Mouse (Mus musculus) MEL-GATA-1-ER (cell line): ENCODE measurements around the gene Ppp1ca.
A peak's percentile ranks its signal among the peaks of the same experiment; 100 is the strongest.

Experiments used
- DNase-seq: peaks from one replicate; pipeline ENCODE4 v3.0.0-alpha.2; 2012; ENCODE audit warnings: low read depth; ENCODE audit errors: extremely low read depth

Gene Ppp1ca

DNA sequence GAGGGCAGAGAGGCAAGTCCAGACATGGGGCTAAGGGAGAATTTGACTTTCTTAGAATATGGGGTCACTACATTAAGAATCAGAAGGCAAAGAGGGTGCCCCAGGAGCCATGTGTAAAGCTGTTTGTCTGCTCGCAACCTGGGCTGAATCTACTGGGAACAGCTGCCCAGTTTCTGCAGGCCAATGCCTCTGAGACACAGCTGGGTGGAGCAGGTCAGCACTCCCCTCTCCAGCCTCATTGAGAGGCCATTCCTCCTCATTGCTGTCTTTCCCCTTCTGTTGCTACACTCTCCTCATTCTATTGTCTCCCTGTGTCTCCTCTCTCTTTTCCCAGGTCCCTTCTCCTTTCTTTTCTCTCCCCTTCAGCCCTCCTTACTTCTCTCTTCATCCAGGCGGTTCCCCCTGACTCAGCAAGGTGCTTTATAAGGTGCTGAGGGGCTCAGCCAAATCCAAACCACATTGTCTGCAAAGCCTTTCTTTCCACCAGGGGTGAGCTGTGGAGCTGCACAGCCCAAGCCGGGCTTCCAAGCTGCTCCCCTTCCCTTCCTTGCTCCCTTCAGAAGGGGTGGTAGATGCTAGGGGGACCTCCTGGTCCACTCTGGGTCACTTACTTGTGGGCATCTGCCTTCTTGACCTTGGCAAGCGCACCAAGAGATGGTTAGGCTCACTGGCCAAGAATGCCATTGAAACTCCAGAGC, 20.2 kb downstream of the Ppp1ca start:
- no peak for DNase-seq

DNA sequence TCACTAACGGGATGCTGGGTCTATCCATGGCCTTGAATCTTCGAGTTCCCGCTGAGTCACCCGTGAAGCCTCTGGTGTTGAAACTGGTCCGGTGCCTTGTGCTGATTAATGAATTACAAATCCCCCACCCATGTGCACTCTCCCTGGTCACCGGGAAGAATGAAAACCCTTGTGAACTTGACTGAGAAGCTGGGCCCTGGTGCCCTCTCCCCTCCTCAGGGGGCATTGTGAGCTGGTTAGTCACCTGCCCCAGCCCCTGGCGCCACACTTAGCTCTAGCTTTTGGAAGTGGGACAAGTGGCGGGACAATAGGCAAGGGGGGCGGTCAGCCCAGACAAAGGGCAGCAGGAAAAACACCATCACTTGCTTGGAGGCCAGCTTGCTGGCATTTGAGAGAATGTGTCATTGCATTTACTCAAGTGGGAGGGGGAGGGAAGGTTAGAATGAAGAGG, 21.7 kb downstream of the Ppp1ca start:
- no peak for DNase-seq

DNA sequence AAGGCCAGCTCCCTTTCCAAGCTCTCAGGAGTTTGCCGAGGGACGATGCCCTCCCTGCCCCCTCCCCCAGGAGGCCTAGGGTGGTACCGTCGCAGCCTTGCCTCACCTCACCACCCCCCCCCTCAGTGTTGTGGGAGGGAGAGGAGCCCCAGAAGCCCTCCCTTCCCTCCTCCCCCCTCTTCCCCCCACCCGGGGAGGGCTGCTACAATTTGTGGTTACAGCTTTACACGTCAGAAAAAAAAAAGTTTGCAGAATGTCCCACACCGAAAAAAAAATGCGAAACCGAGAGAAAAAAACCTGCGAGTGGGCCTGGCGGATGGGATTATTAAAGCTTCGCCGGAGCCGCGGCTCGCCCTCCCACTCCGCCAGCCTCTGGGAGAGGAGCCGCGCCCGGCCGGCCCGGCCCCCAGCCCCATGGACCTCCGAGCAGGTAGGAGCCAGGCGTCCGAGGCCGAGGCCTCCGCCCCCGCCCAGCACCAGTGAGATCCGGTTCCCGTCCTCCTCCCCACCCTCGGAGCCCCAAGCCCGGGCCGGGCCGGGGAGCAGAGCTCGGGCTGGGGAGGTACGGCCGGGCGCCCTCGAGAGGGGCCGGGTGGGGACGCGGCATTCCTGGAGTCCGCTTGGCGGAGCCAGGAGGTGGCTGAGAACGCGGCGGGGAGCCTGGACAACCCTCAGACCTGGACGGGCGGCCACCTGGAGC, 22.4 kb downstream of the Ppp1ca start, which contains the start of the genes Clcf1 and AC109138.7:
Gene Clcf1, plus strand, starts transcription at position 168 of the 700 bp plus-strand sequence.
Gene AC109138.7, plus strand, starts transcription at position 287 of the 700 bp plus-strand sequence.
- DNase-seq, result no peak

DNA sequence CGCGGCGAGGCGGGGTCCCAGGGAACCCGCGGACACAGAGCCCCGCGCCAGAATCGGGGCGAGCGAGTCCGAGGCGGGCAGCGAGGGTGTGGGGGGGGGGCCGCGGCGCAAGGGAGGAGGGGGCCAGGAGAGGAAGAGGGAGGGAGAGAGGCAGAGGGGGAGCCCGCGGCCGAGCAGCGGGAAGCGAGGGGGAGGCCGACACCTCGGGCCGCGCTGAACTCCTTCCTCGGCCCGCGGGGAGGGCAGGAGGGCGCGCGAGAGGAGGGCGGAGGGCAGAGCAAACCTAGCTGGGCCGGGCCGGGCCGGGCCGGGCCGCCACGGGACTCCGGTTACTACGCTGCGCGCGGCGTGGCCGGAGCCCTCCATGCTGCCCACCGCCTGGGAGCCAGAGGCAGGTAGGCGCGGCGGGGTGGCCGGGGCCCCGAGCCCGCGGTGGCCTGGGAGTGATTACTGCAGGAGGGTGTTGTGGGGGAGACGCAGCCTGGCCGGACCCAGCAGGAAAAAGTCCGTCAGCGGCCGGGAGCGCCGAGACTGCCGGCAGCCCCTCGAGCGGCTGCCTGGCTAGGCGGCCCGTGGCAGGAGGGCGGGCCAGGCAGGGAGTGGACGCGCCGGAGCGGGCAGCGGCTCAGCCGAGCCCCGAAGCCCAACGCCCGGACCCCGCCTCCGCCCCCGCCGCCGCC, 23.0 kb downstream of the Ppp1ca start:
- DNase-seq, result no peak

DNA sequence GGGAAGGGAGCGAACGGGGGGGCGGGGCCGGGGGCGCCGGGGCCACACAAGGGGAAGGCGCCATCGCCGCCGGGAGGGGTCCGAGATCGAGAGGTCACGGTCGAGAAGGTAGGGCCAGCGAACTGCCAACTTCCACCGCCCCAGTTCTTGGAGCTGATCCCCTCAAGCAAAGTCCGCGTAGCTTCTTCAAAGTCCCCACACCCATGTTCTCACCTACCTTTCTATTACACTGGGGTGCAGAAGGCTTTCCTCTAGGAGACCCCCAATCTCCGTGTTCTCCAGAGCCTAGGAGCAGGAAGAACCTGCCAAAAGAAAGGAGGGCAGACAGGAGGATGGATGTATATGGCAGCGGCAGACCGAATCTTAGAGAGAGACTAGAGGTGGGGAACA, 23.6 kb downstream of the Ppp1ca start:
- no peak for DNase-seq

DNA sequence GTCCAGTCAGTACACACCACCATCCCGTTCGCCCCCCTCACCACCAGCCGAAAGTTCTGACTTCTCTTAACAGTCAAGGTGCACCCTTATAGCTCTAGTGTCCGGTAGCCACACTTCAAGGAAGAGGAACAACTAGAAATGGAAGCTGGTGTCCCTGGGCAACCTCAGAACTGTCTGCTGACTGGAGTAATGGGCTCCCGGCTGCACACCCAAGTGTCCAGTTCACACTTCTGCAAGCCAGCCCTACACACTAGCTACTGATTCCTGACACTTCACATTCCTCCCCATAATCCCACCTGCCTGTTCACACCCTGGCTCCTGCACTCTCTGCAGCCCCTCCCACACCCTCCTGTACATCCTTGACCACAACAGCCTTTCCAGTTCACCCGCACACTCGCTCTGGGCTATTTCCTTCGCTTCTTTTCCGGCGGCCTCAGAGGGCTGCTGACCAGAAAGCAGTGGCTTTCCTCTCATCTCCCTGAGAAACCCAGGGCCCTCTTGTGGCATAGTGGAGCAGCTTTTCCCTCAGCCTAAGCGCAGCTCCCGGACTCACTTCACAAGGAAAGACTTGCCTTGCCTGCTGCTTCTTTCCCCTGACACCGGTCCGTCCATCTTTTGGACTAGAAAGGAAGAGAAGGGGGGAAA, 24.3 kb downstream of the Ppp1ca start:
- DNase-seq, result no peak

DNA sequence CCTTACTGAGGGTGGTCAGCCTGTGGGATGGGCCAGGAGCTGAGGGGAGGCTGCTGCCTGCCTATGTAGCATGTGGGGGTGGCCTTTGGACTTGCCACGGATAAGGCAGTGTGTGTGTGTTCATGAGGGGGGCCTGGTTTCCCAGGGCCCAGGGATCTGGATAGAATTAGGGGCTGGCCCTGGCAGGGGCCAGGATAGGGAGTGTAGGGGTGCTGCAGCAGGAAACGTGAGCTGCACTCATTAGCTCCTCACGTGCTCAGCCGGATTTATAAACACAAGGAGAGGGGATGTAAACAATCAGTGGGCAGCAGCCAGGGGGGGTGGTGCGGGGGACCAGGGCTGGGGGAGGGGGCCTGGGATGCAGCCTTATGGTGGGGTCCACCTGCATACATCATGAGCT, 25.3 kb downstream of the Ppp1ca start:
- DNase-seq, result no peak

DNA sequence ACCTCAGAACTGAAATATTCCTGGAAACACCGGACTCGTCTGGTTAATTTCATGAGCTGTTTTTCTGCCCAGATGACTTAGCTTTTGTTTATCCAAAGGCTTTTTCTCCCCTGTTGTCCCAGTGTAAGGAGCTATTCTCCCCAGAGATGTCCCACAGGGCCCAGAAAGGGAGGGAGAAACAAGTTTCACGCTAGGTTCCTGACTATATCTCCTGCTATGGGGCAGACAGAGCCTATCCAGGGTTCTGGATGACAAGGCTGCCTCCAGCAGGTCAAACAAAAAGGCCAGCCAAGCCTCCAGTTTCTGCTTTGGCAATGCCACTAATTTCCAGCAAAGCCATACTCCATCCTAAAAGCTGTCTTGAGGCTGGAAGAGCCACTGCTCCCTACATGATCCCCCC, 26.0 kb downstream of the Ppp1ca start:
- no peak for DNase-seq

DNA sequence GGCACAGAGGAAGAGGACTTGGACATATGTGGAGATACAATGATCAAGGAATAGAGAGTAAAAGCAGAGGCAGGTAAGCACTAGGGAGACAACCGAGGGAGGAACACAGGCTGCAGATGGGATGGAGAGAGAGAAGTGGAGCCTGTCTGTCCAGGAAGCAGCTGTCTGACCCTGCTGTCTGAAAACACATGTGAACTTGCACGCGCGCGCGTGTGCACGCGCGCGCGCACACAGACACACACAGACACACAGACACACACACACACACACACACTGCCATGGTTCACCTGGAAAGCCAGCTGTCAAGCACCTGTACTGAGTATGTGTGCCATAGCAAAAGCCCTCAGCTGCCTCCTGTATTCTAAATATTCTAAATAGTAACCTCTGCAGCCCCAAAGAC, 26.4 kb downstream of the Ppp1ca start:
- no peak for DNase-seq

DNA sequence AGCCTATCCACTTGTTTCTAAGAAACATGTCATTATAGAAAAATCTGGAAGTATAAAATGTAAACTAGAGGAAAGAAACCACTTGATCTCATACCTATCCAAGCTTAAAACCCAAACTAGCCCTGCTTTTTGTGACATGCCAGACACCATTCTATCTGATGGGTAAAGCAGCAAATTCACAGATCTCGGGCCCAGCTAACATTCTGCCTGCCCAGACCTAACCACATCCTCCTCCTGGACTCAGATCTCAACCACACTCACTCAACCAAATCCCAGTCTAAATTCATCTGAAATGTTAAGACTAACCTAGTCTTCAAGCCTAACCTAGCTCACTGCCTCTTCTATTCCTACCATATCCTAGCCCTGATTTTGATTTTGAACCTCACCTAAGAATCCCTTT, 26.9 kb downstream of the Ppp1ca start:
- no peak for DNase-seq

DNA sequence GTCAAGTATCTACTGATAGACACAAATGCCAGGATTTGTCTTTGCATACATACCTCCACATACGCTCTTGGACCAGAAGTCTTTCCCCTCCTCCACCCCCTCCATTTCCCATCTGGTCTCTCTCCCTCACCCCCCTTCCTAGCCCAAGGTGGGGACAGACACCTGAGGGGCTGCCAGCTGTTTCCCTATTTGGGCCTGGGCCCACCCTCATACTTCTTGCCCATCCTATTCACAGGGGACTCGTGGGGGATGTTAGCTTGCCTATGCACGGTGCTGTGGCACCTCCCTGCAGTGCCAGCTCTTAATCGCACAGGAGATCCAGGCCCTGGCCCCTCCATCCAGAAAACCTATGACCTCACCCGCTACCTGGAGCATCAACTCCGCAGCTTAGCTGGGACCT, 28.1 kb downstream of the Ppp1ca start:
- no peak for DNase-seq

DNA sequence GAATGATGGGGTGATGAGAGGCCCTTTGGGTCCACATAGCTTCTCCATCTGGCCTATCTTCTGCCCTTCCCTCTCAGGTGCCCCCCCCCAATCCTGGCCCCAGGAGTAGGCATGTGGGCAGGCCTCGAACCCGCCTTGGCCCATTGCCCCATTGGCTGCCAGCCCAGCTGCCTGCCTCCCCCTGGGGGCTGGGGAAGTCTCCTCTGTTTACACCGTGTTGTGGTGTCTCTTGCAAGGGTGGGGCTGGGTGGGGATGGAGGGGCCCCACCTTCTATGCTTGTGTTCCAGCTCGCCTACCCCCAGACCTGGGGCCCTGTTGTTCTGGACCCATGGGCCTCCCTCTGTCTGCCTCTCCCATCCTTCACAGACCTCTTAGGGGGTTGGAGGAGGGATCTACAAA, 28.6 kb downstream of the Ppp1ca start:
- no peak for DNase-seq

DNA sequence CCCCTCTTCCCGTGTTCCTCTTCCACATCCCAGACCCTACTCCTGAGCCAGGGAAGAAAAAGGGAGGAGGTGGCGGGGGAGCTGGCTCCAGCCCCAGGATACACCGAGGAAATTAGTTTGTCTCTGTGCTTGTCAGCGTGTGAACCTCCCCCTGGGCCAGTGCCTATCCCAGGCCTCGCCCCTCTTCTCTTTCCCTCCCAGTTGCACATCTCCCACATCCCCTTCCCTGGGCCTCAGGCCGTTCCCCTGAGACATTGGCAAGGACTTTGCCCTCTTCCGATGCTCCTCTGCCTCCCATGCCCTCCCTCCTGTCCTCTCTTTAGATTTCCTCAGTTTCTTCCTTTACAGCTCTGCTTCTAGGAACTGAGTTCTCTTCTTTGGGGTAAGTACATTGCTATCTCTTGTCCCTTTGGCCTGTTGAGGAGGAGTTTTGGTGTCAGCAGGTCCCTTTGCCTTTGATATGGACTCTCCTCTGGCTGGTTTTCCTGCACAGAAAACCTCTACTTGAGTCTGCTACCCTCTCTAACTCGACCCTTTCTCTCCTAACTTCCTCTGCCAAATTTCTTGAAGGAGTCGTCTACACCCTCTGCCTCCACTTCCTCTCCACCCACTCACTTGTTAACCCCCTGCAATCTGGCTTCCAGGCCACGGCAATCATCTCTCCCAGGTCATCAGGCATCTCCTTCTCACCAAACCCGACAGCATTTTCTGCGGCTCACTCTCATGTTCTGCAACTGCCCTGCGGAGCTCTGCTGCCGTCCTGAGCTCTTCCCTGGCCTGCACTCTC, 29.3 kb downstream of the Ppp1ca start:
- DNase-seq, result no peak

DNA sequence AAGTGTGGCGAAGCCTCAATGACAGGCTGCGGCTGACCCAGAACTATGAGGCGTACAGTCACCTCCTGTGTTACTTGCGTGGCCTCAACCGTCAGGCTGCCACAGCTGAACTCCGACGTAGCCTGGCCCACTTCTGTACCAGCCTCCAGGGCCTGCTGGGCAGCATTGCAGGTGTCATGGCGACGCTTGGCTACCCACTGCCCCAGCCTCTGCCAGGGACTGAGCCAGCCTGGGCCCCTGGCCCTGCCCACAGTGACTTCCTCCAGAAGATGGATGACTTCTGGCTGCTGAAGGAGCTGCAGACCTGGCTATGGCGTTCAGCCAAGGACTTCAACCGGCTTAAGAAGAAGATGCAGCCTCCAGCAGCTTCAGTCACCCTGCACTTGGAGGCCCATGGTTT, 30.3 kb downstream of the Ppp1ca start:
- no peak for DNase-seq

DNA sequence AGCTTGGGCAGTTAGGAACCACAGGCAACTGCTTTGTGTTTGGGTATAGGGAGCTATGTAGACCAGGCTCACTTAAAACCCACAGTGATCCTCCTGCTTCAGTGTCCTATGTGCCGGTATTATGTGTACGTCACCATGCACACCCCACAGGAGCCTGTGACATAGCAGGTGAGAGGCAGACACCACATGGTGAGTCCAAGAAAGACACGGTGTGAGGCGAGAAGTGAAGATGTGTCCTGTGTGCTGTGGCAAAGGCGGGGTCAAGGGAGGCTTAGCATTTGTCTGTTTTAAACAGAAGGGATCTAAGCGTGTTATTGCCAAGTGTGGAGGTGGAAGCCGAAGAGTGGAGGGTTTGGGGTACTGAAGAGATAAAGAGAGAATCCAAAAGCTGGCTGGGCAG, 34.9 kb downstream of the Ppp1ca start:
- DNase-seq, result no peak

DNA sequence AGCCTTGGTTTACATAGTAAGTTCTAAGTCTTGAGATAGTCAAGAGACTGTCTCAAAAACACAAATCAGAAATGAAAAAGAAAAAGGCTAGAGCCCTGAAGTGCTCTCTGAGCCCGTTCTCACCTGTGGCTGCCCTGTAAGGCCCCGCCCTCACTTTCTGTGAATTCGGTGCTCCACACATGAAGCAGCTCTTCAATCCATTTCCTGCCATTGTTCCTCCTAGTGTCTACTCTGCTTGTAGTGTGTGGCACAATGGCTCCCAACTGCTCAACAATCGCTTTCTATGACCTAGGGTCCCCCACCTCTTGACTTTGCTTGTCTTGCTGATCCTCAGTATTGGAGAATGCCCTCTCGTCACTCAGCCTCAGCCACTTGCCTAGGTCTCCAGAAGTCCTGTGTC, 35.6 kb downstream of the Ppp1ca start:
- DNase-seq, result no peak

DNA sequence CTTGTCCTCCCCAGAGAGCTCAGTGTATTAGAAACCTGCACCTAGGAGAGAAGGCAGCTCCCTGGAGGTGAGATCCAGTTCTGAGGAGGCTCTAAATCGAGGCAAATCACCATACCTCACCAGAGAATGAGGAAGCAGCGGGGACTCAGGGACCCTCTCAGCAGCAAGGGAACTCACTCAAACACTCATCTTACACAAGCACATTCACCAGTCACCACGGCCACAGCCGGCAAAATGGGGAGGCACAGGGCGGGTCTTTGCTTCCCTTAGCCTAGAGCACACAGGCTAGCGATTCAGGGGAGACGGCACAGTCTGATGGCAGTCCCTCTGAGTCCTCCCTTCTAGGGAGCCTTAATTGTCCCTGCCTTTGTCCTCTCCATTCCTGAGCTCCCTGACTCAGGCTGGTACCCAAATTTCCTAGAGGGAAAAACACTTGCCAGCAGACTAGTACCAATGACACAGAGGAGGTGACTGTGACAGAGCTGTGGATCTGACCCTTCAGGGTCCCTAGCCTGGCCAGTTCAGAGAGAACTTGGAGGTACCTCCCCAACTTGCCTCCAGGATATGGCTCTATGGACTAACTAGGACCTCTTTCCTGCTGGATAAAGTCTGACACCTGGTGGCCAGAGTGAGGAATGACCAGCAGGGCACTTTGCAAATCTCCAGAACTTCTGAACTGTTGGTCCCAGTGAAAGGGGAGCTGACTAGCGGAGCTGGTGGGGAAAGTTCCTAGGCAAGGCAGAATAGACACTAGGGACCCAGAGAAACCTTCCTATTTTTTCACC, 36.2 kb downstream of the Ppp1ca start:
- peak; percentile 70 for DNase-seq

DNA sequence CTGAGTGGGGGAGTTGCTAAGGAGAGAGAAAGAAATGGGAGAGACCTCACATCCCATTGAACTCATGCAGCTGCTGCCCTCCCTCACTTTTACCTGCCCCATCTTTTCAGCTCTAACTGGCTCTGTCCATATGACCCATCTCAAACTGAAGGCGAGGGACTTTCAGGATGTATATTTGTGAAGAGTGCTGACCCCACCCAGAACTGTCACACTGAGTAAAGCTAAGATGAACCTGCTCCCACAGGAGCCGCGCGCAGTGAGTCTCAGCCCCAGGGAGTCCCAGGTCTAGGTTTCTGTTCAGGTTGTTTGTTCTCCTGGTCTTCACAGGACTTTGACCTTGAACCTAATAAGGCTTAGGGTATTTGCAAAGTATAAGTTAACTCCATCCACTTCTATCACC, 37.0 kb downstream of the Ppp1ca start:
- no peak for DNase-seq

DNA sequence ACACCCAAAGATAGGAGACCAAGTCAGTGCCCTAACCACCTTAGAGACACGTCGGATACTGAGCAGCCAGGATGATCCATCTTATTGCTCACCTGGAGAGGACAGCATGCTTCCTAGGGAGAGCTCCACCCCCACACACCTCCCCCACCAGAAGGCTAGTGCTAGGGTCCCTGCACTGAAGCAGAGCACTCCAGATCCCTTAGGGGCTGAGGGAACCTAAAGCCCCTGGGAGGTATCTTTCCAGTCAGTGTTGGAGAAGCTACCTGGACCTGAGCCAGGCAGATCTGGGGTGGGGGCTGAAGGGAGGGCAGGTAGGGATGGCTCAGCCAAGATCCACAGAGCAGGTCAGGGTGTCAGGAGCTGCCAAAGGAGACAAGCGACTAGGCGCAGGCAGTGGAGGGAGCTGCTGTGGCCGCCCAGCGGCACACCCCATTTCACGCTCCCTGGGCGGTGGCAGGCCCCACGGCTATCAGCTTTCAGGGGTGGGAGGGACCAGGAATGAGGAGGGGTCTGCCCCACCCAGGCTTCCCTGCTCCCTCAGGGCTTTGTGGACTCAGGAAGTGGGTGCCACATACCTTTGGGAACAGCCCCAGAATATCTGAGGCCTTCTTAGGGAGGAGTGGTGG, 37.7 kb downstream of the Ppp1ca start:
- no peak for DNase-seq

DNA sequence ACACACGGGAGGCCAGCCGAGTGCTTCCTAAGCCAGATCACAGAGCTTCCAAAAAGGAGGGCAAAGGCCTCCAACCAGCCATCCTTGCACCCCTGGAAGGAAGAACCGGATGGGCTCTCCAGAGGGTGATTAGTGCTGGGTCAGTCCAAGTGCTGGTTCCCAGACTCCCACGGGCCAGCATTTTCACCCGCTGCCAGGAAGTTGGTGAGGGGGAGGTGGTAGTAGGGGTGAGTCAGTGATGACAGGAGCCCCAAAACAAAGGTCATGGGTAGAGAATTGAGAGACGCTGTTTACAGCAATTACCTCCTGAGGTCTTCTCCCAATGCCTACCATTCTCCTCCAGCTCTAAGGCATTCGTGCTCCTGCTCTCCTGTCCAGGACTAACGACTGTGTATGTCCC, 38.5 kb downstream of the Ppp1ca start:
- no peak for DNase-seq
